In the genomic region with DNA sequence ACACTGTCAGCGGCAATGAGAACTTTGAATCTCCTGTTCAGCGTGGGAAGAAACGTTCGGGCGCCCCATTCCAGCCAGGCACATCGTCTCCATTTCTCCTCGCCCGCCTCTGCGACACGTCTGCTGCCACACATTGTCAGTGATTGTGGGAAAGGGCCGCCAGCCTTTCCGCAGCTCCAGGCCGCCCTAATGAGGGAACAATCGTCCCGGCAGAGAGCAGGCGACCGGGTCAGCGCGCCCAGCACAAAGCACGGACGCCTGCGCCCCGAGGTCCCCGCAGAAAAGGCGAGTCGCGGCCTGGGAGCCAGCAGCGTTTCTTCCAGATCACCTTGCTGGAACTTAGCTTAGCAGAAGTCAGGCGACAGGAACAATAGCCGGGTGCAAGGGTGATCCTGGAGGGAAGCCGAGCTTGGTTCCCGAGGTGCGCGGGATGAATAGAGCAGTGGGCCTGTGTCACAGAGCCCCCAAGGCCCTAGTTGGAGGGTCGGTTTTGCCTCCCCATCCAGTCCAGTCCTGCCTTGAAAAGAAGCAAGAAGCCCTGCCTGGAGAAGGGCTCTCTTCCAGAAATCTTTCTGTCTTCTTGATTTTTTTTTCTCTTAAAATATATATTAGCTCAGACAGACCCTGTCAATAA, we compare ENCODE assay signal across 8 mouse cellular contexts.
DNase-seq lines count a peak whose midpoint lies in the region; ATAC-seq and TF ChIP-seq lines count a peak whose summit lies in the region.

No protein-coding gene starts in this region.

- TF ChIP-seq EP300 in liver, postnatal 0 days (IDR thresholded peaks at IDR 0.05; ENCODE audit: low read depth) = no peak

- WGBS in embryonic facial prominence, embryonic 11.5 days = under 1% methylated on average over 35 of the region's 35 CpGs
- under 1% methylated on average over 35 of the region's 35 CpGs for WGBS in hindbrain, embryonic 12.5 days
- 3% methylated on average over 35 of the region's 35 CpGs for WGBS in liver, postnatal 0 days (ENCODE audit: insufficient replicate concordance)

- H3K36me3 ChIP-seq in embryonic facial prominence, embryonic 11.5 days (replicated peaks; ENCODE audit: control insufficient read depth, insufficient read depth, low read depth, low read length) = no peaks in the 10 kb centered on the region
- H3K36me3 ChIP-seq in hindbrain, embryonic 12.5 days = no peaks in the 10 kb centered on the region
- H3K36me3 ChIP-seq in liver, postnatal 0 days (replicated peaks; ENCODE audit: insufficient read depth, low read length) = no peaks in the 10 kb centered on the region

- 0 out of 2 replicates have a peak, but pooled peaks have one; percentile 59 for ATAC-seq in embryonic facial prominence, embryonic 11.5 days (replicated peaks; ENCODE audit: insufficient number of reproducible peaks, low FRiP score, low TSS enrichment, low read depth)
- ATAC-seq in hindbrain, embryonic 12.5 days (ENCODE audit: low FRiP score) = peak; percentile 64
- ATAC-seq in liver, postnatal 0 days = no peak

- peak; percentile 18 to 24 for DNase-seq in layer of hippocampus, postnatal 36 days
- no peak for DNase-seq in layer of hippocampus, adult 9-10 months (ENCODE audit: low spot score)
- DNase-seq in embryonic facial prominence, embryonic 11.5 days (ENCODE audit: low spot score) = peak; percentile 35
- peak; percentile 20 for DNase-seq in liver, postnatal 0 days
- no peak for DNase-seq in urinary bladder, postnatal 10 days (ENCODE audit: low spot score)
- DNase-seq in gastrocnemius, postnatal 10 days = no peak
- DNase-seq in gastrocnemius, adult 18-20 months (ENCODE audit: low spot score) = no peak

- peaks cover 8% of the 10 kb centered on the region; the same call in 1 of the 2 replicates for H3K27me3 ChIP-seq in embryonic facial prominence, embryonic 11.5 days (ENCODE audit: control insufficient read depth, insufficient read depth, low read length)
- H3K27me3 ChIP-seq in hindbrain, embryonic 12.5 days = no peaks in the 10 kb centered on the region
- H3K27me3 ChIP-seq in liver, postnatal 0 days (ENCODE audit: insufficient read depth, low read length) = no peaks in the 10 kb centered on the region

- peak overlapping the region; percentile 60 for H3K9ac ChIP-seq in embryonic facial prominence, embryonic 11.5 days (replicated peaks; ENCODE audit: low read length)
- H3K9ac ChIP-seq in hindbrain, embryonic 12.5 days = peak overlapping the region; percentile 61
- peak overlapping the region; percentile 44; the same call in 1 of the 2 replicates for H3K9ac ChIP-seq in liver, postnatal 0 days (replicated peaks)

- H3K9me3 ChIP-seq in embryonic facial prominence, embryonic 11.5 days (replicated peaks; ENCODE audit: control insufficient read depth, low read length) = no peaks in the 10 kb centered on the region
- H3K9me3 ChIP-seq in hindbrain, embryonic 12.5 days (replicated peaks) = no peaks in the 10 kb centered on the region
- H3K9me3 ChIP-seq in liver, postnatal 0 days (ENCODE audit: low read length) = no peaks in the 10 kb centered on the region

- H3K4me1 ChIP-seq in embryonic facial prominence, embryonic 11.5 days (ENCODE audit: control insufficient read depth, insufficient read depth, low read length) = peaks cover 2% of the 10 kb centered on the region; the same call in 1 of the 2 replicates
- H3K4me1 ChIP-seq in hindbrain, embryonic 12.5 days = peaks cover 30% of the 10 kb centered on the region
- H3K4me1 ChIP-seq in liver, postnatal 0 days (ENCODE audit: insufficient read depth) = no peaks in the 10 kb centered on the region; the same call in 1 of the 2 replicates

- H3K27ac ChIP-seq in embryonic facial prominence, embryonic 11.5 days (replicated peaks; ENCODE audit: low read depth, low read length) = no peak overlapping the region
- H3K27ac ChIP-seq in hindbrain, embryonic 12.5 days = peak overlapping the region; percentile 86
- H3K27ac ChIP-seq in liver, postnatal 0 days (ENCODE audit: low read depth) = no peak overlapping the region

- TF ChIP-seq CTCF in liver, postnatal 0 days (IDR thresholded peaks at IDR 0.05; ENCODE audit: low read depth) = no peak

- peak overlapping the region; percentile 69 for H3K4me2 ChIP-seq in embryonic facial prominence, embryonic 11.5 days (ENCODE audit: low read depth, low read length)
- H3K4me2 ChIP-seq in hindbrain, embryonic 12.5 days (replicated peaks) = peak overlapping the region; percentile 67
- H3K4me2 ChIP-seq in liver, postnatal 0 days (ENCODE audit: low read depth, low read length) = peak overlapping the region; percentile 65

- peak overlapping the region; percentile 31 for H3K4me3 ChIP-seq in embryonic facial prominence, embryonic 11.5 days (ENCODE audit: low read depth, low read length)
- H3K4me3 ChIP-seq in hindbrain, embryonic 12.5 days = peak overlapping the region; percentile 34
- peak overlapping the region; percentile 32 for H3K4me3 ChIP-seq in liver, postnatal 0 days (ENCODE audit: low read depth, low read length)

Comparison
In these comparisons a context has a peak if more than half of its experiments do, and no peak if none do; other contexts are left out.
1. DNase-seq: peak in layer of hippocampus, postnatal 36 days (2 of 2), embryonic facial prominence, embryonic 11.5 days (single experiment) and liver, postnatal 0 days (single experiment); none in layer of hippocampus, adult 9-10 months (single experiment), urinary bladder, postnatal 10 days (single experiment), gastrocnemius, postnatal 10 days (single experiment) and gastrocnemius, adult 18-20 months (single experiment).
2. Peak in every context shown above with its lines, with median percentiles within 50 percentile points of each other: H3K4me2 ChIP-seq, H3K4me3 ChIP-seq and H3K9ac ChIP-seq.